Mouse (Mus musculus) heart, postnatal 36 days (tissue): ENCODE measurements around the gene C1qb. TPM values are rescaled to one million over a fixed set of nuclear protein-coding genes. Genes with fewer than 3 reads are reported as not detected.

Experiments used
- DNase-seq, 2 experiments: peaks; one replicate each; pipeline ENCODE4 v3.0.0; 2021 to 2022
- intact Hi-C: fragments of 180-260 bp; cut with DNase I; formaldehyde crosslinking; loops from one replicate; pipeline ENCODE4 v1.15.1; 2025
- total RNA-seq, 2 experiments: library from RNA; stranded (reverse); gene quantifications; 2 replicates each; pipeline ENCODE4 v1.2.3; 2021

C1qb gene
- total RNA-seq, 2 experiments from 2014 or later, result 39.8 to 72.6 TPM

- intact Hi-C loops, result no loop called here
- no peak for DNase-seq
These were observed 9.9 kb upstream of the C1qb start for GRCm38 (mm10) chr4:136895861-136896260.

GRCm38 (mm10) chr4:136894821-136895220, 8.8 kb upstream of the C1qb start:
- intact Hi-C loops, result loop anchor here (1.0 kb wide), 1 partner anchor 177 kb away; no protein-coding TSS in a partner anchor

GRCm38 (mm10) chr4:136893691-136894543, 7.9 kb upstream of the C1qb start:
- no peak for DNase-seq
- intact Hi-C loops, result loop anchor here (1.0 kb wide), 1 partner anchor 178 kb away; no protein-coding TSS in a partner anchor

More at GRCm38 (mm10) chr4:136894821-136895220, 8.8 kb upstream of the C1qb start:
- DNase-seq, result no peak

GRCm38 (mm10) chr4:136892811-136893210, 6.8 kb upstream of the C1qb start, which contains the start of gene C1qc:
C1qc (minus strand) TSS chr4:136893065.
- no peak for DNase-seq
- intact Hi-C loops, result no loop called here

- intact Hi-C loops, result no loop called here
- DNase-seq, result no peak
These were observed 6.4 kb upstream of the C1qb start for GRCm38 (mm10) chr4:136892371-136892770.

GRCm38 (mm10) chr4:136891115-136891514, 5.1 kb upstream of the C1qb start:
- intact Hi-C loops, result no loop called here
- no peak for DNase-seq

- intact Hi-C loops, result no loop called here
- no peak for DNase-seq
These were observed 4.0 kb upstream of the C1qb start for GRCm38 (mm10) chr4:136889981-136890380.

GRCm38 (mm10) chr4:136887714-136888113, 1.7 kb upstream of the C1qb start:
- DNase-seq, result no peak
- intact Hi-C loops, result no loop called here

- intact Hi-C loops, result no loop called here
- no peak for DNase-seq
These were observed 7.4 kb downstream of the C1qb start for GRCm38 (mm10) chr4:136878601-136879000.

- DNase-seq, result no peak
These were observed 7.8 kb downstream of the C1qb start for GRCm38 (mm10) chr4:136878171-136878570.

GRCm38 (mm10) chr4:136876971-136877370, 9.0 kb downstream of the C1qb start:
- peak in 1 of 2 experiments; percentile 17 for DNase-seq
- intact Hi-C loops, result no loop called here

More at GRCm38 (mm10) chr4:136878171-136878570, 7.8 kb downstream of the C1qb start:
- intact Hi-C loops, result no loop called here

- intact Hi-C loops, result no loop called here
- no peak for DNase-seq
These were observed 11.0 kb downstream of the C1qb start for GRCm38 (mm10) chr4:136875012-136875411.

GRCm38 (mm10) chr4:136868371-136868770, 17.6 kb downstream of the C1qb start:
- intact Hi-C loops, result no loop called here
- no peak for DNase-seq

GRCm38 (mm10) chr4:136867690-136868345, 18.2 kb downstream of the C1qb start:
- DNase-seq, result no peak
- intact Hi-C loops, result no loop called here

GRCm38 (mm10) chr4:136865531-136865930, 20.5 kb downstream of the C1qb start:
- DNase-seq, result no peak
- intact Hi-C loops, result no loop called here

GRCm38 (mm10) chr4:136864751-136865470, 21.1 kb downstream of the C1qb start:
- intact Hi-C loops, result no loop called here
- no peak for DNase-seq

GRCm38 (mm10) chr4:136863517-136863916, 22.5 kb downstream of the C1qb start:
- DNase-seq, result no peak
- intact Hi-C loops, result no loop called here

GRCm38 (mm10) chr4:136862411-136862810, 23.6 kb downstream of the C1qb start:
- intact Hi-C loops, result no loop called here
- DNase-seq, result no peak

GRCm38 (mm10) chr4:136861806-136862205, 24.2 kb downstream of the C1qb start:
- intact Hi-C loops, result no loop called here
- DNase-seq, result no peak

GRCm38 (mm10) chr4:136860022-136860421, 26.0 kb downstream of the C1qb start:
- intact Hi-C loops, result no loop called here

GRCm38 (mm10) chr4:136855081-136855480, 30.9 kb downstream of the C1qb start:
- no peak for DNase-seq
- intact Hi-C loops, result no loop called here

More at GRCm38 (mm10) chr4:136860022-136860421, 26.0 kb downstream of the C1qb start:
- DNase-seq, result no peak
